Mouse (Mus musculus) liver, embryonic 18 days (tissue): ENCODE data around the gene Agxt. TPM values are rescaled to one million over a fixed set of nuclear protein-coding genes. Genes with fewer than 3 reads are reported as not detected.

ENCODE experiments used
- polyA plus RNA-seq: library from polyadenylated mRNA; depleted of rRNA; stranded (reverse); fragments of >200 nt; gene quantifications from 2 replicates; pipeline ENCODE4 v1.2.3, GENCODE M21; 2012; rRNA removed

Agxt gene
- 41.9 and 61.0 TPM in 2 replicates for polyA plus RNA-seq

GRCm38 (mm10) chr1:93135036-93135526 is at the start of gene Agxt:
TSS of gene Agxt (plus strand) at chr1:93135240.

GRCm38 (mm10) chr1:93101571-93102061 is 33.4 kb upstream of the Agxt start, which contains the start of gene Kif1a:
TSS of gene Kif1a (minus strand) at chr1:93101951.

GRCm38 (mm10) chr1:93160501-93161133 is 25.6 kb downstream of the Agxt start, which contains the start of gene 2310007B03Rik:
TSS of gene 2310007B03Rik (minus strand) at chr1:93160948.

GRCm38 (mm10) chr1:93168295-93168775 is 33.3 kb downstream of the Agxt start, which contains the start of gene Crocc2:
TSS of gene Crocc2 (plus strand) at chr1:93168725.

Other genes with a start within 250 kb of the Agxt start
- gene Ankmy1, start 232.3 kb upstream of the Agxt start, polyA plus RNA-seq = 0.01 and 0.03 TPM in 2 replicates
- 14.2 and 15.5 TPM in 2 replicates for gene Dusp28, start 228.3 kb upstream of the Agxt start, polyA plus RNA-seq
- 13.7 and 15.5 TPM in 2 replicates for gene Rnpepl1, start 224.5 kb upstream of the Agxt start, polyA plus RNA-seq
- 33.1 and 38.7 TPM in 2 replicates for gene Capn10, start 200.9 kb upstream of the Agxt start, polyA plus RNA-seq
- gene Gpr35, start 184.4 kb upstream of the Agxt start, polyA plus RNA-seq = 0.67 and 0.88 TPM in 2 replicates
- gene Aqp12, start 128.9 kb upstream of the Agxt start, polyA plus RNA-seq = 0.04 TPM in 1 of 2 replicates, not detected in the other
- 0.07 and 0.10 TPM in 2 replicates for gene Kif1a, start 33.3 kb upstream of the Agxt start, polyA plus RNA-seq
- gene 2310007B03Rik, start 25.7 kb downstream of the Agxt start, polyA plus RNA-seq = 0.96 and 1.1 TPM in 2 replicates
- gene Crocc2, start 33.5 kb downstream of the Agxt start, polyA plus RNA-seq = under 0.01 TPM in 2 replicates
- 0.45 and 0.46 TPM in 2 replicates for gene Sned1, start 100.6 kb downstream of the Agxt start, polyA plus RNA-seq
- 10.2 TPM in 2 replicates for gene Mterf4, start 170.7 kb downstream of the Agxt start, polyA plus RNA-seq
- 4.6 and 5.3 TPM in 2 replicates for gene Ppp1r7, start 207.6 kb downstream of the Agxt start, polyA plus RNA-seq
- gene Pask, start 208.2 kb downstream of the Agxt start, polyA plus RNA-seq = 3.2 and 3.7 TPM in 2 replicates
- 0.15 and 0.16 TPM in 2 replicates for gene Ano7, start 238.7 kb downstream of the Agxt start, polyA plus RNA-seq